Mouse (Mus musculus) CH12.LX (cell line): ENCODE results near the gene Tmem87b. TPM values are rescaled to one million over a fixed set of nuclear protein-coding genes. Genes with fewer than 3 reads are reported as not detected.

ENCODE experiments used
- DNase-seq: peaks from one replicate; pipeline ENCODE4 v3.0.0-alpha.2; 2013; ENCODE audit errors: extremely low read depth
- H3K27ac ChIP-seq: 2 replicates; pipeline ENCODE4 v1.5.1; 2012; ENCODE audit warnings: low read depth, mild to moderate bottlenecking, control low read depth, moderate library complexity; ENCODE audit not compliant: insufficient read depth
- H3K27me3 ChIP-seq: replicated peaks from 2 replicates; pipeline ENCODE3; 2012; ENCODE audit warnings: inconsistent platforms
- H3K36me3 ChIP-seq, 2 experiments: replicated peaks in 1 of 2; 2 replicates each; pipeline versions ENCODE3 to v1.6.1; 2012; ENCODE audit warnings: inconsistent platforms in 1 of 2, low read length in 1 of 2, mild to moderate bottlenecking in 1 of 2, mixed read lengths in 1 of 2, moderate library complexity in 1 of 2; ENCODE audit not compliant: control insufficient read depth in 1 of 2, insufficient read depth in 1 of 2
- H3K4me1 ChIP-seq, 2 experiments: 2 replicates each; pipeline ENCODE4 v1.6.1; 2012; ENCODE audit warnings: inconsistent platforms in 1 of 2, moderate library complexity in 1 of 2; ENCODE audit not compliant: insufficient read depth in 2 of 2, control insufficient read depth in 1 of 2
- H3K4me2 ChIP-seq: 2 replicates; pipeline ENCODE4 v1.6.1; 2012; ENCODE audit warnings: low read depth, mild to moderate bottlenecking, control low read depth; ENCODE audit not compliant: poor library complexity, insufficient read depth, severe bottlenecking
- H3K4me3 ChIP-seq, 3 experiments: fragments of 150-350 bp in 1 of 3; sonication (generic) in 1 of 3; replicated peaks in 1 of 3; 2 replicates each; pipeline versions ENCODE3 to v1.5.1; 2011 to 2012; ENCODE audit warnings: low read depth in 2 of 3, low read length in 2 of 3, mild to moderate bottlenecking in 2 of 3, moderate library complexity in 2 of 3, control low read depth in 1 of 3, improper control_type of control experiment in 1 of 3, inconsistent platforms in 1 of 3, mixed read lengths in 1 of 3; ENCODE audit not compliant: poor library complexity in 1 of 3
- H3K79me2 ChIP-seq: replicated peaks from 2 replicates; pipeline ENCODE4 v1.6.1; 2012; ENCODE audit warnings: mild to moderate bottlenecking, moderate library complexity; ENCODE audit not compliant: control insufficient read depth, poor library complexity, insufficient read depth, severe bottlenecking; ENCODE audit errors: extremely low read depth
- H3K9ac ChIP-seq: 2 replicates; pipeline ENCODE4 v1.6.1; 2012; ENCODE audit warnings: low read depth, mild to moderate bottlenecking, control low read depth, moderate library complexity; ENCODE audit not compliant: insufficient read depth
- H3K9me3 ChIP-seq: replicated peaks from 2 replicates; pipeline ENCODE3; 2012; ENCODE audit warnings: low read length, inconsistent platforms, mixed read lengths
- BHLHE40 ChIP-seq: IDR thresholded peaks from 2 replicates; pipeline ENCODE4 v1.6.1; 2011; ENCODE audit warnings: mild to moderate bottlenecking, low read depth, low read length, improper control_type of control experiment
- CHD1 ChIP-seq: IDR thresholded peaks from 2 replicates; pipeline ENCODE4 v1.6.1; 2012; ENCODE audit warnings: low read depth, low read length, improper control_type of control experiment, inconsistent platforms
- CHD2 ChIP-seq: IDR thresholded peaks from 2 replicates; pipeline ENCODE4 v1.6.1; 2011; ENCODE audit warnings: low read length, improper control_type of control experiment
- CTCF ChIP-seq, 2 experiments: IDR thresholded peaks in 1 of 2; conservative IDR thresholded peaks in 1 of 2; 2 replicates each; pipeline ENCODE4 v1.5.1; 2011 to 2012; ENCODE audit warnings: low read depth in 2 of 2, low read length in 2 of 2, improper control_type of control experiment in 1 of 2, inconsistent platforms in 1 of 2, mild to moderate bottlenecking in 1 of 2, moderate library complexity in 1 of 2
- EP300 ChIP-seq: IDR thresholded peaks from 2 replicates; pipeline ENCODE4 v1.6.1; 2011; ENCODE audit warnings: low read length, improper control_type of control experiment
- ETS1 ChIP-seq: conservative IDR thresholded peaks from 2 replicates; pipeline ENCODE4 v1.6.1; 2012; ENCODE audit warnings: low read depth, mild to moderate bottlenecking, inconsistent platforms, low read length, improper control_type of control experiment, moderate library complexity
- GABPA ChIP-seq: IDR thresholded peaks from 2 replicates; pipeline ENCODE4 v1.6.1; 2012; ENCODE audit warnings: low read depth, low read length, improper control_type of control experiment, inconsistent platforms; ENCODE audit not compliant: insufficient replicate concordance
- HCFC1 ChIP-seq: IDR thresholded peaks from 2 replicates; pipeline ENCODE4 v1.6.1; 2012; ENCODE audit warnings: low read depth, mild to moderate bottlenecking, inconsistent platforms, low read length, improper control_type of control experiment
- KAT2A ChIP-seq: IDR thresholded peaks from 2 replicates; pipeline ENCODE4 v1.6.1; 2012; ENCODE audit warnings: low read length, improper control_type of control experiment, inconsistent platforms; ENCODE audit not compliant: insufficient replicate concordance
- MAFK ChIP-seq: IDR thresholded peaks from 2 replicates; pipeline ENCODE4 v1.6.1; 2011; ENCODE audit warnings: low read length, improper control_type of control experiment; ENCODE audit not compliant: insufficient replicate concordance
- MAX ChIP-seq: IDR thresholded peaks from 2 replicates; pipeline ENCODE4 v1.6.1; 2011; ENCODE audit warnings: low read length, improper control_type of control experiment
- NRF1 ChIP-seq: IDR thresholded peaks from 2 replicates; pipeline ENCODE4 v1.6.1; 2014; ENCODE audit warnings: low read depth, mild to moderate bottlenecking, inconsistent platforms, low read length, improper control_type of control experiment, moderate library complexity
- PAX5 ChIP-seq: IDR thresholded peaks from 2 replicates; pipeline ENCODE4 v1.6.1; 2012; ENCODE audit warnings: low read length, inconsistent platforms, mixed read lengths
- RAD21 ChIP-seq: IDR thresholded peaks from 2 replicates; pipeline ENCODE4 v1.6.1; 2011; ENCODE audit warnings: low read depth, mild to moderate bottlenecking, low read length, improper control_type of control experiment, moderate library complexity
- TCF12 ChIP-seq: IDR thresholded peaks from 2 replicates; pipeline ENCODE4 v1.6.1; 2014; ENCODE audit warnings: low read depth, mild to moderate bottlenecking, inconsistent platforms, low read length, improper control_type of control experiment
- USF2 ChIP-seq: conservative IDR thresholded peaks from 2 replicates; pipeline ENCODE4 v1.6.1; 2011; ENCODE audit warnings: low read depth, low read length, improper control_type of control experiment
- ZKSCAN1 ChIP-seq: IDR thresholded peaks from 2 replicates; pipeline ENCODE4 v1.6.1; 2012; ENCODE audit warnings: low read depth, inconsistent platforms, low read length, improper control_type of control experiment, borderline replicate concordance
- ZNF384 ChIP-seq: IDR thresholded peaks from 2 replicates; pipeline ENCODE4 v1.6.1; 2012; ENCODE audit warnings: low read depth, low read length, improper control_type of control experiment, inconsistent platforms
- dilution Hi-C: fragments of 300-500 bp; cut with MboI; formaldehyde crosslinking; loops from 2 replicates; pipeline ENCODE4 v1.14.3; 2020; ENCODE audit warnings: low sequenced_read_pairs; ENCODE audit not compliant: extremely low pct_unique_long_range_greater_than_20kb, extremely low pct_ligation_motif_present
- in situ Hi-C: fragments of 300-500 bp; cut with MboI; formaldehyde crosslinking; loops from 3 replicates; pipeline ENCODE4 v1.14.3; 2019; ENCODE audit warnings: low sequenced_read_pairs, low pct_ligation_motif_present, low pct_unique_long_range_greater_than_20kb, mixed read lengths
- polyA plus RNA-seq: library from polyadenylated mRNA; unstranded; fragments of >175 nt; gene quantifications from 2 replicates; pipeline ENCODE4 v1.2.1, GENCODE M21; 2012; ENCODE audit warnings: low read depth; ENCODE audit not compliant: insufficient read length
- total RNA-seq, 2 experiments: library from RNA; depleted of rRNA; stranded (reverse); fragments of 300-350 nt in 1 of 2; fragments of >200 nt in 1 of 2; gene quantifications; 2 replicates each; pipeline ENCODE4 v1.2.3; 2012 to 2014

Gene Tmem87b
- total and polyA plus RNA-seq, 3 experiments: 5.3 to 6.6 (median 6.2) TPM

DNA sequence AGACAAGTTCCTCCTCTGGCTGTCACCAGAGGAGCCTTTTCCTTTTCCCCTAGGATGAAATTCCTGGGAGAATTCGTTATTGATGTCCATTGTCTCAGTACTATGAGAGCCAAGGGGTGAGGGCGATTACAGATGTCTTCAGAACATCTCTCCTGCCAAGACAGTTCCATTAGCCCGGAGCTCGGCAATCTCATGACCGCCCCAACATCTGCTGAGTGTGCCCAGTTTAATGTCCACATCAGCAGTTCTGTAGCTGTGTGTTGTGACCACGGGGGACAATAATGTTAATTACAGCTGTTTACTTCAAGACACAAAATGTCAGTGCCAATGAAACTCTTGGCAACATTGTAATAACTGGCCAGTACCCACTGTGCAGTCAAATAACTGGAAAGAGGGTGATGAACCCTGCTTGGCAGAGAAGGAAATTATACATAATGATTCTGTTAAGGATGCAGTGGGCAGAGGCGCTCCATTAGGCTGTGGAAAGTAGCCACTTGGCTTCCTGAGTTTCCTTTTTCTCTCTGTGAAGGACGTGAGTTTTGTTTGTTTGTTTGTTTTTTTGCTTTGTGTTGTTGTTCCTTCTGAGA, 67.4 kb downstream of the Tmem87b start:
- dilution Hi-C loops: no loop called here
- Histone ChIP-seq H3K79me2 (no peaks in the 10 kb centered on the region), H3K27ac (no peak overlapping the region), H3K9ac (no peak overlapping the region), H3K4me2 (no peak overlapping the region), H3K36me3 (no peaks in the 10 kb centered on the region), H3K4me1 (no peaks in the 10 kb centered on the region), H3K9me3 (no peaks in the 10 kb centered on the region), H3K4me3 (no peak overlapping the region), H3K27me3 (no peaks in the 10 kb centered on the region)
- no peak for DNase-seq
- TF ChIP-seq CTCF (conservative IDR thresholded peaks at IDR 0.05 in 1 of 2, IDR thresholded peaks at IDR 0.05 in 1 of 2; ENCODE audit: low read depth in 2 of 2, low read length in 2 of 2) (no peak), CHD2 (no peak), KAT2A (no peak), GABPA (no peak), MAX (no peak), RAD21 (no peak), ETS1 (no peak), TCF12 (no peak), EP300 (no peak), NRF1 (no peak), PAX5 (no peak), CHD1 (no peak), HCFC1 (no peak), ZNF384 (no peak)
- in situ Hi-C loops: no loop called here

DNA sequence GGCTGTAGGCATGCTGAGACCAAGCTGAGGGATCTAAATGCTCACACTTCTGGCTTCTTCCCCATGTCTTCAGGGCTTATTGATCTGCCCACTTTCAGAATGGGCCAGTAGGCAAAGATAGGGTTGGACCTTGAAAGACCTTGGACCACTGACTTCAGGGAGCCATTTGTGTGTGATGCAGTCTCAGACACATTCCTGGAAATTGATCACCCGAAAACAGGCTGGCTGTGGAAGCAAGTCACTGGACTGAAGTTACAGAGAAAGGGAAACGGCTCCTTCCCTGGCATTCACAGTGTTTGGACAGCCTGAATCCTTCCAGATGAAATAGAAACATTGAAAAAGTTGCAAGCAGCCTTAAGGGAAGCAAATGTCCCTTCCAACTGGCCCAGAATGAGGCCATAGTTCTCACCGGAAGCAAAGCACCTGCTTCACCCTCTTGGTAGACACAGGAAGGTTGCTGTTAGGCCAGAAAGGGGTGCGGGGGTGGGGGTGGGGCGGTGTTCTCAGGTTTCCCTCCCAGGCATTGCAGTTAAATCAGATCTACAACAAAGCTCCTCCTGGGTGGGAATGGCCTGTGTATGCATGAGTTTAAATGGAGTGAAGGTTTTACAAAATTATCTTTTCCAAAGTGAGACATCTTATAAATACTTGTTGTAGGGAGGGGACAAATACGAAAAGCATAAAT, 70.1 kb downstream of the Tmem87b start:
- Histone ChIP-seq H3K9me3 (no peaks in the 10 kb centered on the region), H3K36me3 (no peaks in the 10 kb centered on the region), H3K4me1 (no peaks in the 10 kb centered on the region), H3K4me3 (no peak overlapping the region), H3K27me3 (no peaks in the 10 kb centered on the region), H3K4me2 (no peak overlapping the region), H3K79me2 (no peaks in the 10 kb centered on the region), H3K27ac (no peak overlapping the region)
- in situ Hi-C loops: no loop called here
- dilution Hi-C loops: no loop called here
- no peak for TF ChIP-seq BHLHE40
- no peak for TF ChIP-seq GABPA
- TF ChIP-seq ZNF384: no peak
- no peak for TF ChIP-seq USF2
- TF ChIP-seq CHD2: no peak
- TF ChIP-seq ZKSCAN1: no peak
- TF ChIP-seq MAFK: no peak
- no peak for TF ChIP-seq TCF12
- TF ChIP-seq CHD1: no peak
- TF ChIP-seq, all 38 proteins: peak for 0
- DNase-seq: no peak
- H3K9ac ChIP-seq: no peak overlapping the region
